Mouse (Mus musculus) gastrocnemius, postnatal 14 days (tissue): ENCODE results near the gene Hic2. TPM values are rescaled to one million over a fixed set of nuclear protein-coding genes. Genes with fewer than 3 reads are reported as not detected.

Experiments used
- DNase-seq: peaks from one replicate; pipeline ENCODE4 v3.0.0; 2021; ENCODE audit warnings: mixed read lengths
- intact Hi-C: fragments of 180-260 bp; cut with DNase I; formaldehyde crosslinking; loops from one replicate; pipeline ENCODE4 v1.15.1; 2025; ENCODE audit warnings: low total_unique reads
- long read RNA-seq, 2 experiments: library from polyadenylated mRNA; stranded (forward); transcript quantifications; one replicate each; pipeline ENCODE4 v2.0.0; 2021
- total RNA-seq, 2 experiments: library from RNA; stranded (reverse); gene quantifications; 2 replicates each; pipeline ENCODE4 v1.2.3; 2021

Gene Hic2
- total RNA-seq = 1 to 10 TPM; 1.1 to 1.2 TPM
- long read RNA-seq, experiment 1 = 0 reads
- long read RNA-seq, experiment 2 = 0 reads

- DNase-seq = peak; percentile 94
- intact Hi-C loops = loop anchor here (10.0 kb wide), 1 partner anchor 1642 kb away; the partner anchor contains the start of genes Hira and Mrpl40
These were observed at the start of gene Hic2 for GRCm38 (mm10) chr16:17232794-17233701. Gene Hic2, plus strand, starts transcription at chr16:17233572.

- intact Hi-C loops = no loop called here
- no peak for DNase-seq
These were observed 47.9 kb upstream of the Hic2 start for GRCm38 (mm10) chr16:17185475-17185874.

- no peak for DNase-seq
- intact Hi-C loops = no loop called here
These were observed 39.5 kb upstream of the Hic2 start for GRCm38 (mm10) chr16:17193823-17194222.

GRCm38 (mm10) chr16:17200121-17200952, 33.0 kb upstream of the Hic2 start:
- DNase-seq = no peak
- intact Hi-C loops = no loop called here

GRCm38 (mm10) chr16:17200953-17201707, 32.2 kb upstream of the Hic2 start:
- DNase-seq = peak; percentile 80
- intact Hi-C loops = no loop called here

- intact Hi-C loops = no loop called here
- no peak for DNase-seq
These were observed 31.4 kb upstream of the Hic2 start for GRCm38 (mm10) chr16:17201977-17202376.

GRCm38 (mm10) chr16:17202549-17202948, 30.8 kb upstream of the Hic2 start, which contains the start of gene Ube2l3:
Gene Ube2l3, minus strand, starts transcription at chr16:17202649.
- intact Hi-C loops = no loop called here
- no peak for DNase-seq

- intact Hi-C loops = no loop called here
- DNase-seq = no peak
These were observed 28.4 kb upstream of the Hic2 start for GRCm38 (mm10) chr16:17204990-17205389.

GRCm38 (mm10) chr16:17208389-17209361, 24.7 kb upstream of the Hic2 start, which contains the start of gene Rimbp3:
Gene Rimbp3, plus strand, starts transcription at chr16:17208603.
- intact Hi-C loops = no loop called here
- DNase-seq = peak; percentile 79

GRCm38 (mm10) chr16:17209404-17209960, 23.9 kb upstream of the Hic2 start:
- DNase-seq = no peak
- intact Hi-C loops = no loop called here

GRCm38 (mm10) chr16:17209981-17210838, 23.2 kb upstream of the Hic2 start:
- peak; percentile 88 for DNase-seq
- intact Hi-C loops = loop anchor here (2.0 kb wide), 1 partner anchor 61 kb away; no protein-coding TSS in a partner anchor

- DNase-seq = no peak
- intact Hi-C loops = no loop called here
These were observed 16.3 kb upstream of the Hic2 start for GRCm38 (mm10) chr16:17216934-17217633.

- intact Hi-C loops = no loop called here
- no peak for DNase-seq
These were observed 13.1 kb upstream of the Hic2 start for GRCm38 (mm10) chr16:17220127-17220733.

- intact Hi-C loops = no loop called here
- DNase-seq = peak; percentile 98
These were observed 11.2 kb upstream of the Hic2 start for GRCm38 (mm10) chr16:17222197-17222596.

- no peak for DNase-seq
- intact Hi-C loops = no loop called here
These were observed 7.8 kb upstream of the Hic2 start for GRCm38 (mm10) chr16:17225584-17225983.

GRCm38 (mm10) chr16:17226496-17226895, 6.9 kb upstream of the Hic2 start:
- DNase-seq = no peak
- intact Hi-C loops = no loop called here
